In genomic region chr5:53266931-53267853, GRCm38 (mm10) we compare ENCODE assay signal across 8 mouse cellular contexts. TPM values are rescaled to one million over a fixed set of nuclear protein-coding genes. Genes with fewer than 3 reads are reported as not detected.
DNase-seq lines count a peak whose midpoint lies in the region; ATAC-seq and TF ChIP-seq lines count a peak whose summit lies in the region.

Gene Smim20, plus strand, starts transcription at chr5:53267083.

- TF ChIP-seq POLR2A in kidney, adult 2 months (IDR thresholded peaks at IDR 0.05; ENCODE audit: low read depth, low read length), result peak; percentile 9
- TF ChIP-seq POLR2A in limb, embryonic 14.5 days (IDR thresholded peaks at IDR 0.05; ENCODE audit: borderline replicate concordance, extremely low read depth, insufficient read depth, insufficient read length), result no peak

- no peak for TF ChIP-seq CTCF in kidney, adult 2 months (conservative IDR thresholded peaks at IDR 0.05; ENCODE audit: insufficient read depth, insufficient read length, low read depth, low read length)
- peak; percentile 33; the same call in 1 of the 2 replicates for TF ChIP-seq CTCF in midbrain, postnatal 0 days (IDR thresholded peaks at IDR 0.05)

- no peaks in the 10 kb centered on the region for H3K9me3 ChIP-seq in embryonic facial prominence, embryonic 12.5 days
- H3K9me3 ChIP-seq in limb, embryonic 14.5 days (ENCODE audit: control insufficient read depth, low read length), result no peaks in the 10 kb centered on the region
- no peaks in the 10 kb centered on the region for H3K9me3 ChIP-seq in midbrain, postnatal 0 days (ENCODE audit: low read length)

- peak within 1 kb of the TSS; percentile 62 for H3K4me2 ChIP-seq in embryonic facial prominence, embryonic 12.5 days (replicated peaks)
- H3K4me2 ChIP-seq in limb, embryonic 14.5 days (replicated peaks; ENCODE audit: low read depth, low read length, severe bottlenecking), result peak within 1 kb of the TSS; percentile 66
- peak within 1 kb of the TSS; percentile 61 for H3K4me2 ChIP-seq in midbrain, postnatal 0 days (ENCODE audit: low read depth, low read length, poor library complexity, severe bottlenecking)

- H3K36me3 ChIP-seq in embryonic facial prominence, embryonic 12.5 days, result no peaks in the 10 kb centered on the region
- no peaks in the 10 kb centered on the region for H3K36me3 ChIP-seq in kidney, adult 2 months (ENCODE audit: control insufficient read depth, insufficient read depth, low read length)
- H3K36me3 ChIP-seq in limb, embryonic 14.5 days (ENCODE audit: control insufficient read depth, insufficient read depth, low read length), result no peaks in the 10 kb centered on the region
- H3K36me3 ChIP-seq in midbrain, postnatal 0 days (ENCODE audit: insufficient read depth, low read length), result no peaks in the 10 kb centered on the region

- peak; percentile 79 for ATAC-seq in embryonic facial prominence, embryonic 12.5 days (ENCODE audit: insufficient number of reproducible peaks, insufficient read depth, low FRiP score, low TSS enrichment)
- peak; percentile 92 for ATAC-seq in limb, embryonic 14.5 days (ENCODE audit: low FRiP score, low read depth)
- peak; percentile 89 for ATAC-seq in midbrain, postnatal 0 days (ENCODE audit: low FRiP score)

- H3K27ac ChIP-seq in embryonic facial prominence, embryonic 12.5 days, result peak within 1 kb of the TSS; percentile 77
- peak within 1 kb of the TSS; percentile 95 for H3K27ac ChIP-seq in kidney, adult 2 months (ENCODE audit: insufficient read depth, low read depth, low read length)
- H3K27ac ChIP-seq in limb, embryonic 14.5 days (replicated peaks; ENCODE audit: low read depth, low read length), result peak within 1 kb of the TSS; percentile 45
- H3K27ac ChIP-seq in midbrain, postnatal 0 days (ENCODE audit: low read depth, low read length), result 0 out of 2 replicates have a peak within 1 kb of the TSS, but pooled peaks have one; percentile 19

- peak within 1 kb of the TSS; percentile 41; the same call in 1 of the 2 replicates for H3K9ac ChIP-seq in embryonic facial prominence, embryonic 12.5 days
- H3K9ac ChIP-seq in limb, embryonic 14.5 days (ENCODE audit: low read depth, low read length, severe bottlenecking), result peak within 1 kb of the TSS; percentile 67
- H3K9ac ChIP-seq in midbrain, postnatal 0 days (replicated peaks; ENCODE audit: low read length, poor library complexity, severe bottlenecking), result peak within 1 kb of the TSS; percentile 60

- DNase-seq in layer of hippocampus, adult 11-12 months (ENCODE audit: low spot score), result peak; percentile 82
- DNase-seq in layer of hippocampus, adult 9-10 months (ENCODE audit: low spot score), result no peak
- peak; percentile 98 for DNase-seq in heart, adult 11 months
- DNase-seq in kidney, adult 2 months, result peak; percentile 90
- peak; percentile 87 for DNase-seq in limb, embryonic 14.5 days (ENCODE audit: low spot score)
- DNase-seq in midbrain, postnatal 0 days (ENCODE audit: low spot score), result peak; percentile 87
- peak; percentile 76 to 87 for DNase-seq in spleen, postnatal 14 days (ENCODE audit: low spot score in 2 of 2)

- H3K4me1 ChIP-seq in embryonic facial prominence, embryonic 12.5 days, result peaks cover 7% of the 10 kb centered on the region; the same call in 1 of the 2 replicates
- H3K4me1 ChIP-seq in kidney, adult 2 months (ENCODE audit: control insufficient read depth, insufficient read depth, low read length), result peaks cover 9% of the 10 kb centered on the region
- peaks cover 9% of the 10 kb centered on the region for H3K4me1 ChIP-seq in limb, embryonic 14.5 days (ENCODE audit: control insufficient read depth, insufficient read depth, low read length)
- no peaks in the 10 kb centered on the region; the same call in 1 of the 2 replicates for H3K4me1 ChIP-seq in midbrain, postnatal 0 days (ENCODE audit: insufficient read depth, low read length)

- H3K27me3 ChIP-seq in embryonic facial prominence, embryonic 12.5 days, result no peaks in the 10 kb centered on the region
- no peaks in the 10 kb centered on the region for H3K27me3 ChIP-seq in kidney, adult 2 months (replicated peaks; ENCODE audit: control insufficient read depth, insufficient read depth, low read length)
- no peaks in the 10 kb centered on the region for H3K27me3 ChIP-seq in limb, embryonic 14.5 days (ENCODE audit: control insufficient read depth, insufficient read depth, low read length)
- no peaks in the 10 kb centered on the region for H3K27me3 ChIP-seq in midbrain, postnatal 0 days (ENCODE audit: insufficient read depth, low read length)

- H3K4me3 ChIP-seq in embryonic facial prominence, embryonic 12.5 days, result peak within 1 kb of the TSS; percentile 62
- H3K4me3 ChIP-seq in kidney, adult 2 months (ENCODE audit: insufficient read depth, low read depth, low read length), result peak within 1 kb of the TSS; percentile 99
- H3K4me3 ChIP-seq in limb, embryonic 14.5 days (replicated peaks; ENCODE audit: low read length), result peak within 1 kb of the TSS; percentile 67
- peak within 1 kb of the TSS; percentile 50 for H3K4me3 ChIP-seq in midbrain, postnatal 0 days (ENCODE audit: low read depth, low read length)

- WGBS in embryonic facial prominence, embryonic 12.5 days, result 12% methylated on average over 53 of the region's 53 CpGs
- 11% methylated on average over 53 of the region's 53 CpGs for WGBS in kidney, adult 2 months
- 13% methylated on average over 44 of the region's 53 CpGs for whole genome bisulfite sequencing in limb, embryonic 14.5 days
- 12% methylated on average over 53 of the region's 53 CpGs for WGBS in midbrain, postnatal 0 days

RNA-seq across cellular contexts. Expression of gene Smim20, which starts in this region (rescaled TPM):
- 57.5 and 72.7 TPM in 2 replicates for polyA plus RNA-seq in embryonic facial prominence, embryonic 12.5 days (2016; fragmentation: Nextera tagmentation; extraction: Ambion mirVana)
- 99.5 and 103 TPM in 2 replicates for polyA plus RNA-seq in kidney, adult 2 months (2012; rRNA removed)
- polyA plus RNA-seq in limb, embryonic 14.5 days (2012; rRNA removed), result 47.4 and 48.1 TPM in 2 replicates
- 100 and 112 TPM in 2 replicates for polyA plus RNA-seq in limb, embryonic 14.5 days (2014; fragmentation: Nextera tagmentation; extraction: Ambion mirVana)
- total RNA-seq in midbrain, postnatal 0 days (2014; rRNA removed), result 35.7 and 40.2 TPM in 2 replicates
- 76.0 and 83.3 TPM in 2 replicates for polyA plus RNA-seq in midbrain, postnatal 0 days (2015; fragmentation: Nextera tagmentation; extraction: Ambion mirVana)

Comparison
In these comparisons a context has a peak if more than half of its experiments do, and no peak if none do; other contexts are left out.
1. H3K27ac ChIP-seq: peak in every context shown above with its lines; median percentile 95 in kidney, adult 2 months; 77 in embryonic facial prominence, embryonic 12.5 days; 45 in limb, embryonic 14.5 days; 19 in midbrain, postnatal 0 days.